Comparison of ENCODE assay signal across 8 mouse cellular contexts in genomic region chr14:45507032-45507431, GRCm38 (mm10). TPM values are rescaled to one million over a fixed set of nuclear protein-coding genes. Genes with fewer than 3 reads are reported as not detected.
DNase-seq lines count a peak whose midpoint lies in the region; ATAC-seq and TF ChIP-seq lines count a peak whose summit lies in the region.

No protein-coding gene starts in this region.

- H3K27me3 ChIP-seq in midbrain, embryonic 10.5 days (ENCODE audit: low read depth, poor library complexity, severe bottlenecking): no peaks in the 10 kb centered on the region
- H3K27me3 ChIP-seq in midbrain, embryonic 11.5 days (ENCODE audit: control insufficient read depth, insufficient read depth, low read length): no peaks in the 10 kb centered on the region
- no peaks in the 10 kb centered on the region for H3K27me3 ChIP-seq in forebrain, embryonic 16.5 days (replicated peaks; ENCODE audit: control insufficient read depth, insufficient read depth, low read length)
- no peaks in the 10 kb centered on the region for H3K27me3 ChIP-seq in intestine, postnatal 0 days (replicated peaks; ENCODE audit: control insufficient read depth, insufficient read depth, low read length)
- no peaks in the 10 kb centered on the region for H3K27me3 ChIP-seq in lung, embryonic 15.5 days

- peaks cover 39% of the 10 kb centered on the region for H3K36me3 ChIP-seq in midbrain, embryonic 10.5 days
- no peaks in the 10 kb centered on the region; the same call in 1 of the 2 replicates for H3K36me3 ChIP-seq in midbrain, embryonic 11.5 days (ENCODE audit: control insufficient read depth, insufficient read depth, low read length)
- H3K36me3 ChIP-seq in forebrain, embryonic 16.5 days (ENCODE audit: control insufficient read depth, insufficient read depth): no peaks in the 10 kb centered on the region
- no peaks in the 10 kb centered on the region; the same call in 1 of the 2 replicates for H3K36me3 ChIP-seq in intestine, postnatal 0 days (ENCODE audit: control insufficient read depth, insufficient read depth)
- H3K36me3 ChIP-seq in lung, embryonic 15.5 days: peaks cover 30% of the 10 kb centered on the region

- no peak; the same call in 1 of the 2 replicates for ATAC-seq in midbrain, embryonic 11.5 days (ENCODE audit: low FRiP score)
- peak; percentile 43; the same call in 1 of the 2 replicates for ATAC-seq in forebrain, embryonic 16.5 days
- ATAC-seq in intestine, postnatal 0 days: no peak
- peak; percentile 47; the same call in 1 of the 2 replicates for ATAC-seq in lung, embryonic 15.5 days (ENCODE audit: borderline replicate concordance, extremely low read depth, low FRiP score, low TSS enrichment)
- no peak for ATAC-seq in inflammation-experienced regulatory T-cells, adult 6 months

- no peak overlapping the region for H3K4me2 ChIP-seq in midbrain, embryonic 11.5 days
- no peak overlapping the region for H3K4me2 ChIP-seq in forebrain, embryonic 16.5 days (ENCODE audit: low read length)
- H3K4me2 ChIP-seq in intestine, postnatal 0 days (replicated peaks; ENCODE audit: low read depth): no peak overlapping the region
- no peak overlapping the region for H3K4me2 ChIP-seq in lung, embryonic 15.5 days

- peak overlapping the region; percentile 61 for H3K27ac ChIP-seq in midbrain, embryonic 10.5 days (replicated peaks)
- no peak overlapping the region for H3K27ac ChIP-seq in midbrain, embryonic 11.5 days (ENCODE audit: low read depth, low read length)
- peak overlapping the region; percentile 61 for H3K27ac ChIP-seq in forebrain, embryonic 16.5 days (ENCODE audit: low read length)
- H3K27ac ChIP-seq in intestine, postnatal 0 days (ENCODE audit: low read depth, low read length): peak overlapping the region; percentile 15; the same call in 1 of the 2 replicates
- H3K27ac ChIP-seq in lung, embryonic 15.5 days: peak overlapping the region; percentile 60; the same call in 1 of the 2 replicates

- DNase-seq in midbrain, embryonic 10.5 days (ENCODE audit: low spot score): no peak
- no peak for DNase-seq in midbrain, embryonic 11.5 days (ENCODE audit: low spot score, missing footprints)
- peak; percentile 23 for DNase-seq in yolk sac, embryonic 10.5 days (ENCODE audit: low spot score)
- no peak for DNase-seq in layer of hippocampus, postnatal 10 days (ENCODE audit: low spot score in 2 of 2)

- no peaks in the 10 kb centered on the region for H3K9me3 ChIP-seq in midbrain, embryonic 10.5 days (replicated peaks)
- H3K9me3 ChIP-seq in midbrain, embryonic 11.5 days (ENCODE audit: control insufficient read depth, low read length): no peaks in the 10 kb centered on the region
- no peaks in the 10 kb centered on the region for H3K9me3 ChIP-seq in forebrain, embryonic 16.5 days (ENCODE audit: control insufficient read depth, low read length)
- H3K9me3 ChIP-seq in intestine, postnatal 0 days (ENCODE audit: control insufficient read depth): no peaks in the 10 kb centered on the region
- H3K9me3 ChIP-seq in lung, embryonic 15.5 days: no peaks in the 10 kb centered on the region

- H3K4me3 ChIP-seq in midbrain, embryonic 10.5 days: no peak overlapping the region
- H3K4me3 ChIP-seq in midbrain, embryonic 11.5 days (ENCODE audit: low read depth, low read length): no peak overlapping the region
- H3K4me3 ChIP-seq in forebrain, embryonic 16.5 days (replicated peaks; ENCODE audit: low read length): no peak overlapping the region
- H3K4me3 ChIP-seq in intestine, postnatal 0 days (ENCODE audit: low read depth, low read length): no peak overlapping the region
- no peak overlapping the region for H3K4me3 ChIP-seq in lung, embryonic 15.5 days

- 48% methylated on average over 6 of the region's 6 CpGs for WGBS in midbrain, embryonic 10.5 days
- WGBS in midbrain, embryonic 11.5 days: 38% methylated on average over 6 of the region's 6 CpGs
- WGBS in forebrain, embryonic 16.5 days: 17% methylated on average over 6 of the region's 6 CpGs
- 41% methylated on average over 6 of the region's 6 CpGs for WGBS in intestine, postnatal 0 days
- 38% methylated on average over 6 of the region's 6 CpGs for WGBS in lung, embryonic 15.5 days

- no peak overlapping the region for H3K9ac ChIP-seq in midbrain, embryonic 11.5 days (ENCODE audit: low read length)
- no peak overlapping the region for H3K9ac ChIP-seq in forebrain, embryonic 16.5 days (replicated peaks; ENCODE audit: low read depth, low read length)
- H3K9ac ChIP-seq in intestine, postnatal 0 days (ENCODE audit: low read depth, low read length): no peak overlapping the region
- no peak overlapping the region for H3K9ac ChIP-seq in lung, embryonic 15.5 days

- no peak for TF ChIP-seq CTCF in intestine, postnatal 0 days (IDR thresholded peaks at IDR 0.05; ENCODE audit: low read depth)

- H3K4me1 ChIP-seq in midbrain, embryonic 10.5 days: peaks cover 28% of the 10 kb centered on the region
- peaks cover 3% of the 10 kb centered on the region; the same call in 1 of the 2 replicates for H3K4me1 ChIP-seq in midbrain, embryonic 11.5 days (ENCODE audit: control insufficient read depth, insufficient read depth, low read length)
- H3K4me1 ChIP-seq in forebrain, embryonic 16.5 days (replicated peaks; ENCODE audit: control insufficient read depth, insufficient read depth, low read length): peaks cover 17% of the 10 kb centered on the region
- H3K4me1 ChIP-seq in intestine, postnatal 0 days (replicated peaks; ENCODE audit: control insufficient read depth, insufficient read depth, low read length): 0 out of 2 replicates have a peak, but pooled peaks cover 4% of the 10 kb centered on the region
- H3K4me1 ChIP-seq in lung, embryonic 15.5 days: peaks cover 46% of the 10 kb centered on the region

RNA-seq across cellular contexts. Expression of gene Fermt2, which starts 22.9 kb away (rescaled TPM):
- 72.8 and 82.8 TPM in 2 replicates for polyA plus RNA-seq in midbrain, embryonic 10.5 days (2016; fragmentation: Nextera tagmentation; extraction: Ambion mirVana)
- 65.8 and 69.1 TPM in 2 replicates for polyA plus RNA-seq in midbrain, embryonic 11.5 days (2014; fragmentation: Nextera tagmentation; extraction: Ambion mirVana)
- 58.4 and 58.6 TPM in 2 replicates for polyA plus RNA-seq in forebrain, embryonic 16.5 days (2015; fragmentation: Nextera tagmentation; extraction: Ambion mirVana)
- polyA plus RNA-seq in intestine, postnatal 0 days (2015; fragmentation: Nextera tagmentation; extraction: Ambion mirVana): 138 and 147 TPM in 2 replicates
- 239 and 248 TPM in 2 replicates for polyA plus RNA-seq in lung, embryonic 15.5 days (2015; fragmentation: Nextera tagmentation; extraction: Ambion mirVana)
- 100 to 1,000 TPM in 1 of 2 experiments, 10 to 100 TPM in 1; 90.8 to 117 TPM for total RNA-seq in layer of hippocampus, postnatal 10 days (2021)
- polyA plus RNA-seq in inflammation-experienced regulatory T-cells, adult 6 months (2017; shearing (Covaris generic)): not detected

Comparison
In these comparisons a context has a peak if more than half of its experiments do, and no peak if none do; other contexts are left out.
1. ATAC-seq: peak in forebrain, embryonic 16.5 days (single experiment) and lung, embryonic 15.5 days (single experiment); none in midbrain, embryonic 11.5 days (single experiment), intestine, postnatal 0 days (single experiment) and inflammation-experienced regulatory T-cells, adult 6 months (single experiment).
2. RNA of gene Fermt2, which starts 22.9 kb away (polyA plus RNA-seq): 239 to 248 TPM in lung, embryonic 15.5 days, 138 to 147 TPM in intestine, postnatal 0 days, 72.8 to 82.8 TPM in midbrain, embryonic 10.5 days, 65.8 to 69.1 TPM in midbrain, embryonic 11.5 days and 58.4 to 58.6 TPM in forebrain, embryonic 16.5 days; not detected in inflammation-experienced regulatory T-cells, adult 6 months; every median in the first group is over 10 times any median in the second.